Mouse (Mus musculus): ENCODE results near the gene Edn1. TPM values are rescaled to one million over a fixed set of nuclear protein-coding genes. Genes with fewer than 3 reads are reported as not detected.
A peak's percentile ranks its signal among the peaks of the same experiment; 100 is the strongest.

The Edn1 gene
- 6.1 and 7.6 TPM in 2 replicates for polyA plus RNA-seq (2016; fragmentation: Nextera tagmentation; extraction: Ambion mirVana)

- Histone ChIP-seq H3K27ac (peak within 1 kb of the TSS; percentile 84), H3K27me3 (ENCODE audit: insufficient read depth, poor library complexity, severe bottlenecking) (peaks cover 27% of the 10 kb centered on the region), H3K4me3 (peak within 1 kb of the TSS; percentile 59), H3K4me1 (peaks cover 38% of the 10 kb centered on the region), H3K9me3 (no peaks in the 10 kb centered on the region), H3K36me3 (peaks cover 15% of the 10 kb centered on the region; the same call in 1 of the 2 replicates)
- DNase-seq (ENCODE audit: low spot score): peak; percentile 89
- WGBS: under 1% methylated on average over 26 of the region's 26 CpGs
Measured at GRCm38 (mm10) chr13:42301161-42301721, at the start of gene Edn1. Gene Edn1, plus strand, starts transcription at chr13:42301476.

- H3K36me3 ChIP-seq: no peaks in the 10 kb centered on the region
- no peak for DNase-seq (ENCODE audit: low spot score)
- 75% methylated on average over 5 of the region's 5 CpGs for WGBS
- no peak overlapping the region for H3K4me3 ChIP-seq
- no peaks in the 10 kb centered on the region for H3K9me3 ChIP-seq
- H3K27ac ChIP-seq: no peak overlapping the region
- no peaks in the 10 kb centered on the region for H3K27me3 ChIP-seq (ENCODE audit: insufficient read depth, poor library complexity, severe bottlenecking)
- peaks cover 4% of the 10 kb centered on the region for H3K4me1 ChIP-seq
Measured at GRCm38 (mm10) chr13:42253821-42254220, 47.5 kb upstream of the Edn1 start.

DNA sequence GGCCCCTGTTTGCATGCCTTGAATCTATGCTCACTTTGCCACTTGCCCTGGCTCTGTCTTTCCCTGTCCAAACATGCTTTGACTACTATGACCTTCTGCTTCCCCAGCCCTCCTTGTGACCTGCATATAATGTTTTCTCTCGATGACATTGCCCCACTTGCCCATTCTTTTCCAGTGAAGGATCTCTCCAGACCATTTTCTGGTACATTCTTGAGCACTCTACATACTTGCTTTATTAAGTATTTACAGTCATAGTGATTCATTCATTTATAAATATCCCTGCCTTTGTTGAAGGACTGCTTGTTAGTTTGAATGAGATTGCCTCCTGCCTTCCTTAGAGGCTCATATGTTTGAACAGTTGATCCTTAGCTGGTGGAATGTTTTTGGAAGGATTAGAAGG lies 46.2 kb upstream of the Edn1 start:
- no peak for DNase-seq (ENCODE audit: low spot score)
- Histone ChIP-seq H3K9me3 (no peaks in the 10 kb centered on the region), H3K27me3 (ENCODE audit: insufficient read depth, poor library complexity, severe bottlenecking) (no peaks in the 10 kb centered on the region), H3K4me3 (no peak overlapping the region), H3K27ac (no peak overlapping the region), H3K36me3 (no peaks in the 10 kb centered on the region), H3K4me1 (peaks cover 6% of the 10 kb centered on the region)
- WGBS: 79% methylated on average over 1 of the region's 1 CpGs

DNA sequence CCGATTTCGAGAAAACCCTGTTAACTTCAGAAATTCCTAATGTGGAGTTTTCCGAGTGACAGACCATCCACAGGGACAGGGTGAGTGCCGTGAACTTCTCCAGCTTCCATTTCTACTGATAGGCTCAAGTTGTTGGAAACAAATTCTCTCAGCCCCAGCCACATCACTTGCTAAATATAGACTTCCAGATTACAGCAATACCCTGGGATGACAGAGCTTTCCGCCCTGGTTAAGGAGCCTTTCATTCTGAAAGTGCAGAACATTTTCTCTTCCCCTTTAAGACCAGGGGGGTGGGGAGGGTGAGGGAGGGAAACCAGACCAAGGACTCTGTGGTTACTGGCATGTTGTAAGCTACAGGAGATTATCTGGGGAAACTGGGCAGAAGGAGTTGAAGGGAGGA lies 42.9 kb upstream of the Edn1 start:
- WGBS: 29% methylated on average over 5 of the region's 5 CpGs
- peak overlapping the region; percentile 87 for H3K27ac ChIP-seq
- no peak overlapping the region for H3K4me3 ChIP-seq
- H3K9me3 ChIP-seq: no peaks in the 10 kb centered on the region
- H3K27me3 ChIP-seq (ENCODE audit: insufficient read depth, poor library complexity, severe bottlenecking): no peaks in the 10 kb centered on the region
- H3K4me1 ChIP-seq: peaks cover 6% of the 10 kb centered on the region
- peak; percentile 91 for DNase-seq (ENCODE audit: low spot score)
- no peaks in the 10 kb centered on the region for H3K36me3 ChIP-seq

DNA sequence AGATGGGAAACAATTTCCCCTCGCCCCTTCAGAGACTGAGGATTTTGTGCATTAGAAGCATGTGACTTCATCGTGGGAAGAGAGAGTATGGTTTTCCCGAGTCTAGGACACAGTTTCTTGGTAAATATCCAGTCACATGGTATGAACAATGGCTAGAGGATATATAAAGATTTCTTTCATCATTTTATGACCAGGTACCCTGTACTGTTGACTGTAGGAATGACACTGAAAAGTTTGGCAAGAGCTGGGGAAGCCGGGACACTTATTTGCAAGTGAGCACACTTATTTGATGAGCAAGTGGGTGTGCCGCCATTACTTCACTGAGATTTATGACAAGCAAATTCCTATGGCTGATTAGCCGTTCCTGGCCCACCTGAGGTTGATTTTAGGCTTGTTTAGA lies 40.6 kb upstream of the Edn1 start:
- Histone ChIP-seq H3K9me3 (no peaks in the 10 kb centered on the region), H3K27me3 (ENCODE audit: insufficient read depth, poor library complexity, severe bottlenecking) (no peaks in the 10 kb centered on the region), H3K4me3 (no peak overlapping the region), H3K4me1 (peaks cover 6% of the 10 kb centered on the region), H3K36me3 (no peaks in the 10 kb centered on the region), H3K27ac (no peak overlapping the region)
- 86% methylated on average over 6 of the region's 6 CpGs for WGBS
- DNase-seq (ENCODE audit: low spot score): no peak

DNA sequence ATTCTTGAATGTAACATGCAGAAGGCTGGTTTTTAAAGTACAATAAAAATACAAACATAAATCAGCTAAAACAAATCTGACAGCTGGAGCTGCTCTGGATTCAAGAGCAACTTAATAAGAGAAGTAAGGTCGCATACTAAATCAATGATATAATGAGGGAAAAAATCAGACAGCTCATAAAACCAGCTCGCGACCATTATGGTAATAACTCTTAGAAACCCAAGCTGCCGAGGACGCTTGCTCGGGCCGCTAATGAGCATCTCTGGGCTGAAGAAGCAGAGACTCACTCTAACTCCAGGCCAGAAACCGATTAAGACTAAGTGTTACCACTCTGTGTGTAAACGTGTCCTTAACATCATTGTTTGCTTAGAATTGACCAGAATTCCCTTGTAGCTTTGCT lies 31.2 kb upstream of the Edn1 start:
- Histone ChIP-seq H3K9me3 (no peaks in the 10 kb centered on the region), H3K36me3 (no peaks in the 10 kb centered on the region)

DNA sequence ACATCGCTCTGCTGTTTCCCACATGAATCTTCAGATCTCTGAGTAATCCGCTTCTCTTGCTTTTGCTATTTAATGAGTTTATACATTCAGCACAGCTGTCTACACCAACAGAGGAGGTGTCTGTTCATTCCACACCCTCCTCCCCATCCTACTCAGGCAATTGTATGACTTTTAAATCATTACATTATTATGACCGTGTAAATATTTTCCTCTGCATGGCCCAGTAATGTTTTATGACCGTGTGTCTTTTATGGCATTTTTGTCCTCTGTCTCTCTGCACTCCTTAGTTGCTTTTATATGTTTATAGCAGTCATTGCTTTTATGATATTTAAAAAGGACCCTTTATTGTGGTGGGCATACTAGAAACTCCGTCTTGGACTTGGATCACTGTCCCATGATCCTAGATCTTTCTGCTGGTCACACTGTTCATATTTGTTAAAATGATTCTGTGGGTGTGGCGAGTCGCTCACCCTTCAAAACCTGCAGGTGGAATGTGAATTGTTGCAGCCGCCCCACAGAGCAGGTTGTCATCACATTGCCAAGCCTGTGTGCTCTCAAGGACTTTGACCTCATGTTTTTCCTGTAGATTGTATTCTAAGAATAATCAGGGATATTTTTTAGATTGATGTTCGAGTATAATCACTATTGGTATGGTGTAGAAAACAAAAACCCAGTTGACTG lies 24.4 kb upstream of the Edn1 start:
- Histone ChIP-seq H3K4me1 (peaks cover 5% of the 10 kb centered on the region; the same call in 1 of the 2 replicates), H3K9me3 (no peaks in the 10 kb centered on the region), H3K4me3 (no peak overlapping the region), H3K36me3 (no peaks in the 10 kb centered on the region), H3K27ac (0 out of 2 replicates have a peak overlapping the region, but pooled peaks have one; percentile 47), H3K27me3 (ENCODE audit: insufficient read depth, poor library complexity, severe bottlenecking) (no peaks in the 10 kb centered on the region)
- DNase-seq (ENCODE audit: low spot score): no peak
- WGBS: 67% methylated on average over 9 of the region's 9 CpGs

More for the DNA sequence above, 31.2 kb upstream of the Edn1 start:
- Histone ChIP-seq H3K27ac (no peak overlapping the region), H3K4me3 (no peak overlapping the region), H3K4me1 (no peaks in the 10 kb centered on the region), H3K27me3 (ENCODE audit: insufficient read depth, poor library complexity, severe bottlenecking) (no peaks in the 10 kb centered on the region)
- 90% methylated on average over 9 of the region's 9 CpGs for WGBS
- DNase-seq (ENCODE audit: low spot score): no peak

GRCm38 (mm10) chr13:42277751-42278150 lies 23.5 kb upstream of the Edn1 start:
- H3K4me1 ChIP-seq: peaks cover 5% of the 10 kb centered on the region; the same call in 1 of the 2 replicates
- H3K36me3 ChIP-seq: no peaks in the 10 kb centered on the region
- DNase-seq (ENCODE audit: low spot score): no peak
- no peaks in the 10 kb centered on the region for H3K27me3 ChIP-seq (ENCODE audit: insufficient read depth, poor library complexity, severe bottlenecking)
- H3K4me3 ChIP-seq: no peak overlapping the region
- 85% methylated on average over 2 of the region's 2 CpGs for WGBS
- H3K27ac ChIP-seq: peak overlapping the region; percentile 47; the same call in 1 of the 2 replicates
- H3K9me3 ChIP-seq: no peaks in the 10 kb centered on the region

- H3K27ac ChIP-seq: no peak overlapping the region
- no peak overlapping the region for H3K4me3 ChIP-seq
- WGBS: 69% methylated on average over 3 of the region's 3 CpGs
- DNase-seq (ENCODE audit: low spot score): no peak
- H3K4me1 ChIP-seq: no peaks in the 10 kb centered on the region
- no peaks in the 10 kb centered on the region for H3K36me3 ChIP-seq
- H3K9me3 ChIP-seq: no peaks in the 10 kb centered on the region
- no peaks in the 10 kb centered on the region for H3K27me3 ChIP-seq (ENCODE audit: insufficient read depth, poor library complexity, severe bottlenecking)
Measured at GRCm38 (mm10) chr13:42285896-42286295, 15.4 kb upstream of the Edn1 start.

GRCm38 (mm10) chr13:42286768-42287167 lies 14.5 kb upstream of the Edn1 start:
- Histone ChIP-seq H3K4me3 (no peak overlapping the region), H3K27ac (no peak overlapping the region), H3K4me1 (no peaks in the 10 kb centered on the region), H3K9me3 (no peaks in the 10 kb centered on the region), H3K36me3 (no peaks in the 10 kb centered on the region), H3K27me3 (ENCODE audit: insufficient read depth, poor library complexity, severe bottlenecking) (no peaks in the 10 kb centered on the region)
- DNase-seq (ENCODE audit: low spot score): no peak
- 81% methylated on average over 4 of the region's 4 CpGs for WGBS

DNA sequence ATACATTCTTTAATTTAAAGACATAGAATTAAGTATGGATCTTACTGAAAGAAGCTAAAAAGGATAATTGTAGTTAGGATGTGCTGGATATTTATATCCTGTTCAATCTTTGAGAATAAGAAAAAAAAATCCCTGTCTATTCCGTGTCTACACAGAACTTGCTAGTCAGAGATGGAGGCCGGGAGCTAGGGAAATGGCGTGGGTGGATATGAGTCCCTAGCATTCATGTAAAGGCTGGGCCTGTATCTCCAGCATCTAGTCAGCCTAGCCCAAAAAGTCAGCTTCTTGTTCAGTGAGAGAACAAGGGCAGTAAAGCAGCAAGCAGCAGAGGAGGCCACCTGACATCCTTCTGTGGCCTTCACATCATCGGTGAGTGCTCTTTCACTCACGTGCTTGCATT lies 8.7 kb upstream of the Edn1 start:
- H3K4me1 ChIP-seq: peaks cover 12% of the 10 kb centered on the region; the same call in 1 of the 2 replicates
- H3K36me3 ChIP-seq: no peaks in the 10 kb centered on the region
- H3K4me3 ChIP-seq: no peak overlapping the region
- H3K27me3 ChIP-seq (ENCODE audit: insufficient read depth, poor library complexity, severe bottlenecking): no peaks in the 10 kb centered on the region
- 62% methylated on average over 5 of the region's 5 CpGs for WGBS
- H3K27ac ChIP-seq: peak overlapping the region; percentile 72
- H3K9me3 ChIP-seq: no peaks in the 10 kb centered on the region
- no peak for DNase-seq (ENCODE audit: low spot score)

DNA sequence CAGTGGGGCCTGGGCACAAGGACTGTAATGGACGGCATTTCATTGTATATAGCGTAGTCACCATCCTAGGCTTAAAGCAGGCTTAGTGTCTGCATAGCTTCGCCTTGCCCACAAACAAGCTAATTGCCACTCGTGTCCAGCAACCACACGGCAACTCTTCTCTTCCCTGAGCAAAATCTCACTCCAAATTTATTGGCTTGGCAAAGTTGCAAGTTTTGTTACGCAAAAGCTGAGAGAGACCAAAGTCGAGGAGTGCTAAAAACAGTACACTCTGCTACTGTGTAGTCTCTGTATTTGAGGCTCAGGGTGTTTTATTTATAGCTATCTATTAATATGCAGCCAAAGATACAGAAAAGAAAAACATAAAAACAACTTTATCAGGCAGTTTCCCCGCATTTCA lies 3.0 kb upstream of the Edn1 start:
- no peak overlapping the region for H3K4me3 ChIP-seq
- peak overlapping the region; percentile 47 for H3K27ac ChIP-seq
- peaks cover 34% of the 10 kb centered on the region for H3K4me1 ChIP-seq
- H3K36me3 ChIP-seq: no peaks in the 10 kb centered on the region
- H3K9me3 ChIP-seq: no peaks in the 10 kb centered on the region
- H3K27me3 ChIP-seq (ENCODE audit: insufficient read depth, poor library complexity, severe bottlenecking): peaks cover 13% of the 10 kb centered on the region
- 65% methylated on average over 8 of the region's 8 CpGs for WGBS
- no peak for DNase-seq (ENCODE audit: low spot score)

DNA sequence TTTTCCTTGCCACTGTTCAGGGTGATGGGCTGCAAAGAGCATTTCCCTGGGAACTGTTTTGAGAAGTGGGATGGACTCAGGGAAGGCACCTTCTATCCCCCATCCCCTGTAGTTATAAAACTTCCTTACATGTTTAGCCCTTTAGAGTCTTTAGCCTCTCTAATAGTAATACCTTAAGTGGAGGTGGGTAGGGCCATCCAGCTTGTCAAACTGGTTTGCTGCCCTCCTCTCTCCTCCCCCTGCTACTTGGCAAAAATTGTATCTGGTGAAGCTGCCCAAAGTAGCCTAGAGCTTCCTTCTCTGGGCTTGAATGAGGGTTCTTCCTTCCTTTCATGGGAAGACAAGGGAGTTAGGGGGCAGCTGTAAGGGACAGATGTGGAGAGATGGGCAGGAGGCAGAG lies 2.5 kb upstream of the Edn1 start:
- no peaks in the 10 kb centered on the region for H3K9me3 ChIP-seq
- no peak overlapping the region for H3K4me3 ChIP-seq
- H3K4me1 ChIP-seq: peaks cover 35% of the 10 kb centered on the region
- peak overlapping the region; percentile 47 for H3K27ac ChIP-seq
- no peaks in the 10 kb centered on the region for H3K36me3 ChIP-seq
- H3K27me3 ChIP-seq (ENCODE audit: insufficient read depth, poor library complexity, severe bottlenecking): peaks cover 16% of the 10 kb centered on the region
- no peak for DNase-seq (ENCODE audit: low spot score)
